Mouse (Mus musculus) layer of hippocampus, adult 8-10 months (tissue): Measurements from ENCODE around the gene Abr. TPM values are rescaled to one million over a fixed set of nuclear protein-coding genes. Genes with fewer than 3 reads are reported as not detected.
A peak's percentile ranks its signal among the peaks of the same experiment; 100 is the strongest.

Experiments used
- DNase-seq, 2 experiments: peaks; one replicate each; pipeline ENCODE4 v3.0.0; 2022; ENCODE audit warnings: low spot score in 2 of 2
- total RNA-seq, 4 experiments: library from RNA; stranded (reverse); gene quantifications; 2 replicates each; pipeline ENCODE4 v1.2.4; 2022

Abr gene
- total RNA-seq, 4 experiments from 2014 or later = 464 to 480 (median 470) TPM

GRCm38 (mm10) chr11:76623206-76623961 lies 1.3 kb upstream of the Abr start:
- DNase-seq = no peak

GRCm38 (mm10) chr11:76622566-76623205 lies 572 bp upstream of the Abr start:
- no peak for DNase-seq

GRCm38 (mm10) chr11:76618134-76618533 lies 4.0 kb downstream of the Abr start:
- no peak for DNase-seq

DNA sequence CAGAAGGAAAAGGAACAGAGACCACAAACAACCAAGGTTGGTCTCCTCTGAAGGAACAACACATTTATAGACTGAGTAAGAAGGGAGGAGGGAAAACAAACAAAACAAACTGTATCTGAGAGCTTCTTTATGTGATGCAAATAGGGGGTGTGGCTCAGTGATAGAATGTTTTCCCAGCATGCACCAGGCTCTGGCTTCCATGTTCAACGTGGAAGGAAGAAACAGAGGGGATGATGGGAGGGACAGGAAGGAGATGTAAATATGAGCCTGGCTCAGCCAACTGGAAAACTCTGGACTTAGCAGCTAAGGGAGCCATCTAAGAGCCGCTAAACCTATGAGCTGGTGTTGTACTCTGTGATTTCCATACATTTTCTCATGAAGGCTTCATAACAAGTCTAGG lies 7.9 kb downstream of the Abr start:
- no peak for DNase-seq

- DNase-seq = peak; percentile 44 to 61
Measured at GRCm38 (mm10) chr11:76612638-76613104, 9.4 kb downstream of the Abr start.

- no peak for DNase-seq
Measured at GRCm38 (mm10) chr11:76610948-76611347, 11.2 kb downstream of the Abr start.

- DNase-seq = no peak
Measured at GRCm38 (mm10) chr11:76606521-76606920, 15.6 kb downstream of the Abr start.

DNA sequence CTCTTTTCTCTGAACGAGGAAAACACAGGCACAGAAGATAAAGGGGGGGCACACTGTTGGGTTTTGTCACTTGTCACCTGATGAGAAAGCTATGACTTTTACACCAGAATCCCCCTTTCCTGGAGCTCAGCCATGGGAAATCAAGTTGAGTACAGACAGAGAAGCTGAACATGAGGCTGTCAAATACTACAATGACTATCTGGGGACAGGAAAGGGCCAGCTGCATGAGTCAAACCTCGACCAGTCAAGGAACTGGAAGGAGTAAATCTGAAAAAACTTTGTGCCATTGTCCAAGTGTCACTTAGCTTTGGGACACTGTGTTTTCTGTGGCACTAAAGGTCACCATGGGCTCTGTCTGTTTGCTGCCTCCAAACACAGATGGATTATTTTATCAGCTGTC lies 22.9 kb downstream of the Abr start:
- no peak for DNase-seq

- DNase-seq = no peak
Measured at GRCm38 (mm10) chr11:76598757-76599156, 23.4 kb downstream of the Abr start.

GRCm38 (mm10) chr11:76593620-76594326 lies 28.3 kb downstream of the Abr start:
- DNase-seq = no peak

DNA sequence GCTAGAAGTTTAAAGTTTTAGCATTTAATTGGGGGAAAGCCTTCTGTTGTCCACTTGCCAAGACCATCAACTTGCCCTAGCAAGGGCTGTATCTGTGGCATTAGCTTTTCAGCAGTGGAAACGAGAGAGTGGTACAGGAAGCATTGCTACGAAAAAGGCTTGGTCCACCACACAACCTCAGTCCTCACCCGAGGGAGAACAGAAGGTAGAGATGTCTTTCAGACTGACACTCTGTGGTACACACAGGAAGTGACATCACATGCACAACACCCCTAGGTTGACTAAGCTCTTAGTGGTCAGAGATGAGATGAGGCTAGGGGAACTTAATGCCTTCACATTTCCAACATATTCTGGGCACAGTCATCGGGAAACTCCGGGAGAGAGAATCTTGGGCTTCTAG lies 32.4 kb downstream of the Abr start:
- no peak for DNase-seq

GRCm38 (mm10) chr11:76588632-76589485 lies 33.3 kb downstream of the Abr start:
- no peak for DNase-seq

DNA sequence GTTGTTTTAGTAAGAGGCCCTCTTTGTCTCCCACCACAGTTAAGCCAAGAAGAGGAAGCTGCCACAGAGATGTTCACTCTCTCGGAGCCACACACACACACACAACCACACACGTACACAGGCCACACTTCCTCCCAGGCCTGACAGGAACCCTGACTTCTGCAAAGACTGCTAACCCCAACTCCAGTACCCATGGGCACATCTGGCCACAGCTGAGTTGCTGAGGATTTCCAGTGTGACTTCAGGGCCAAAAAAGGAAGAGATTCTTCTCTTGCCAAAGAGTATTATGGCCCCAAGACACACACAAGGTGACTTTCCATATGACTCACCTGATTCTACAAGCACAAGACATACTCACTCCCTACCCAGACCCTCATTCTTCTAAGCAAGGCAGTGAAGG lies 34.1 kb downstream of the Abr start:
- no peak for DNase-seq

- DNase-seq = no peak
Measured at GRCm38 (mm10) chr11:76587333-76587732, 34.8 kb downstream of the Abr start.

DNA sequence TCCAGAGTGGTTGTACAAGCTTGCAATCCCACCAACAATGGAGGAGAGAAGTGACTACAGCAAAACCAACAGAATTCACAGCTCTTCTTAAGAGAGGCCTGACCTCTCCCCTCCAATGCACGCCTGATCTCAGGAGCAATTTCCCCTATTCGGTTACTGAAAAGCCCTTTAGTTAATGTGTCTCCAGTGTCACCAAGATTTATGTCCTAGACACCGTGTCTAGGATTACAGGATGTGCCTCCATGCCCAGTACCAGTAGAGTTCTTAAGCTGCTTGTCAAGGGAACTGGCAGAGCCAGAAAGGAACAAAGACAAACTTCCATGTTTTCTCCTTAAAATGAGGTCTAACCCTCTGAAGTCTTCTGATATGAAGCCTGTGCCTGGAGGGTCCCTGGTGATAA lies 36.0 kb downstream of the Abr start:
- no peak for DNase-seq

DNA sequence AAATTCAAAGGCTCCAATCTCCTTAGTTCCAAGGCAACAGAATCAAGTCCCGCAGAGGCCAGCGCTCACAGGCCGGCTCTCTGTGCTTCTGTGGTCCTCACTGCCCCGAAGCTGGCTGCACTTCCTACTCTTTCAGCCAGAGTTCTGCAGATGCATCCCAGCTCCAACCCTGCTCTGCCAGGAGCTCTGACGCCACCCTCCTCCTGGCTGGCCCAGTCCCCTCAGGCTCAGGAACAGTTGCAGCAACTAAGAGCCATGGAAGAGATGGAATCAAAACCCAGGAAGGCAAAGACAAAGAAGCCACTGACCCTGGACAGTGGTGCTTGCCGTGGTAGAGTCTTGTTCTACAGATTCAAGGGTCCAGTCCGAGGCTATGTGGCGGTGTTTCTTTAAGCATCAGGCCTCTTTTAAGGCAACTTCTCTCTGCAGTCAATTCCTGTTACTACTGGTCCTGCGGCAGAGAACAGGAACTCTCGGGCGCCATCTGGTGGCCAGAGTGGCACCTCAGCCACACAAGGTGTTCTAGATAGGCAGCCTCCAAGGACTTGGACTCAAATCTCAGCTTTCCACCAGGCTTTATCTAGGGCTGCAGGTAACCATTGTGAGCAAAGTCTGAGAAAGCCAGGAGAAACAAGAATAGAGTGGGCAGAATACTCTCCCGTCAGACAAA lies 44.4 kb downstream of the Abr start:
- DNase-seq = peak; percentile 79 to 95

- no peak for DNase-seq
Measured at GRCm38 (mm10) chr11:76572820-76573385, 49.2 kb downstream of the Abr start.

- no peak for DNase-seq
Measured at GRCm38 (mm10) chr11:76571613-76571929, 50.5 kb downstream of the Abr start.

- DNase-seq = peak; percentile 38 to 59
Measured at GRCm38 (mm10) chr11:76570741-76571612, 51.1 kb downstream of the Abr start.
